Mouse (Mus musculus): ENCODE data around the gene Wwtr1.

The Wwtr1 gene

GRCm38 (mm10) chr3:57448445-57448844 is 127.3 kb downstream of the Wwtr1 start:
- DNase-seq (ENCODE audit: low read depth, low spot score): peak; percentile 24

DNA sequence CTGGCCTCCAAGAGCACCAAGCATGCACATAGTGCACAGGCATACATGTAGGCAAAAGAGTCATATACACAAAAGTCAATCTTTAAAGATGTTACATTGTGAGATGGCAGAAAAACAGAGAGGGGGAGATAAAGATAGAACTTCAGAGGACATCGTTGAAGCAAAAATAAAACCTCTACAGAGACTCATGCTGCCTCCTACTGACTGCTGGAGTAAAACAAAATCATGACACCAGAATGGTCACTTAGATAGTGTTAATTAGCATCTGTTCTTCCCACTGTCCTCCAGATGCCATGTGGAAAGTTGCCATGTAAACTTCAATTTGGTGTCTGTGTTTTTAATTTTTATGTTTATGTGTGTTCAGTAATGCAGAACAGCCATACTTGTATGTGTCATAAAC is 127.8 kb downstream of the Wwtr1 start:
- no peak for DNase-seq (ENCODE audit: low read depth, low spot score)

- no peak for DNase-seq (ENCODE audit: low read depth, low spot score)
These were observed 130.0 kb downstream of the Wwtr1 start for GRCm38 (mm10) chr3:57445706-57446105.

DNA sequence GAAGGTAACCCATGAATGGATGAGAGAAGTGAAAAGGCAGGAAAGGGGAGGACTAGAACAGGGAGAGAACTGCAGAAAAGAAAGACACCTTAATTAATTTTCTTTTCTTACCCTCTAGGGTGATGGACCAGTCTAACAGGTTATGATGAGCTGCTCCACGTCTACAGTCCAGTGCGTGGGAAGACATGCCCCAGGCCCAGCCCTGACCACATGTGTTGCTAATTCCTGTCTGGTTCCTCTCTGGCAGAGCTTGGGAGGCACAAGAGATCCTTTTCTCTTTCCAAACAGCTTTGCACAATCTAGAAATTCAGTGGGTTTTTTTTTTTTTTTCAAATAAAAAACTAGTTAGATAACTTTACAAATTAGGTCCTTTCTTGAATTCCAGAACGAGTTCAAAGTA is 134.8 kb downstream of the Wwtr1 start:
- no peak for DNase-seq (ENCODE audit: low read depth, low spot score)

DNA sequence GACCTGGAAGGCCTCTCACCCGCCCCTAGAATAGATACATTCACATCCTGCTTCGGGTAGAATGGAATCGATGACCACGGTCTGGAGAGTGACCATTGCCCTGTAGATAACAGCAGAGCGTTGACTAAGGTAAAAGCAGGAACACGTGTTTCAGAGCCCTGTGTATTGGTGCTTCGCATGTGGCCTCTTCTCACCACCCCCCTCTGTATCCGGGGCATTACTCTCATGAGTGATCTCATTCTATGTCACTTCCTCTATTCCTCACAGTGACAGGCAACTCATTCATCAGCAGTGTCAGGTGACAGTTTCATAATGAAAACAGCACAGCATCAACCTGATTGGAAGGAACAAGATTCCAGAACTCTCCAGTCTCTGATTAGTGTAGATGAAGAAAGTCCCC is 140.3 kb downstream of the Wwtr1 start:
- no peak for DNase-seq (ENCODE audit: low read depth, low spot score)

DNA sequence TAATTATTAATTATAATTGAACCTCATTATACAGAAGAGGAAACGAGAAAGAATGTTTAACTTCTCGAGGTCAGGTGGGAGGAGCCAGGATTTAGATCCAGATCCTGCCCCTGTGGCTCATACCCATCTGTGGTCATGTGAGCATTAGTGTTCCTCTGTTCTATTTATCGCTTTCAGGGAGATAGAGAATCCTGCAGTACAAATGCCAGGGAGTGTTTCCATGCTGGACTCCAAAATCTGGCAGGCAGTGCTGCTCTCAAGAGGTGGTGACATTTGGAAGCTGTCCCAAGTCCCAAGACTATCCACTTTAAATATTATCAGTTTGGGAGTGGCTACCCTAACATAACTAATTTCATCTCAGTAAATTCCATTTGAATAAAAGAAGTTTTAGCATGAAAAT is 144.0 kb downstream of the Wwtr1 start:
- no peak for DNase-seq (ENCODE audit: low read depth, low spot score)

GRCm38 (mm10) chr3:57429486-57429885 is 146.2 kb downstream of the Wwtr1 start:
- no peak for DNase-seq (ENCODE audit: low read depth, low spot score)

- DNase-seq (ENCODE audit: low read depth, low spot score): no peak
These were observed 146.8 kb downstream of the Wwtr1 start for GRCm38 (mm10) chr3:57428682-57429464.

DNA sequence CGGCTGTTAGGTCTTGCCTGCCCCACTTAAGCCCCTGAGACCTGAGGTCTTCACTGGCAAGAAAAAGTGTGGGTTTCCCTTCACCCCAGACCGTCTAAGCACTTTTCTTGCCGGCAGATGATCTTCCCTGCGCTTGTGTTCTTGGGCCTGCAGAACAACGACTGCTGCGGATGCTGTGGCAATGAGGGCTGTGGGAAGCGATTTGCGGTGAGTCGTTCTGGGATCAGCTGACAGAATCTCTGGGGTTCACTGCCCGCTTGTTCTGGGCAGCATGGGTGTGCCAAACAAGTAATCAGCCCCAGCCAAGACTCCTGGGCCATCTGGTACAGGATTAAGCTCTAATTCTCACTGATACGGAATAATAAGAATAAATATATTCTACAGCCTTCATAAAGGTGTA is 149.4 kb downstream of the Wwtr1 start:
- no peak for DNase-seq (ENCODE audit: low read depth, low spot score)

GRCm38 (mm10) chr3:57425089-57425730 is 150.5 kb downstream of the Wwtr1 start, which contains the start of gene Tm4sf4:
Gene Tm4sf4, plus strand, starts transcription at chr3:57425314.
- DNase-seq (ENCODE audit: low read depth, low spot score): no peak

GRCm38 (mm10) chr3:57420660-57421059 is 155.1 kb downstream of the Wwtr1 start:
- DNase-seq (ENCODE audit: low read depth, low spot score): no peak

DNA sequence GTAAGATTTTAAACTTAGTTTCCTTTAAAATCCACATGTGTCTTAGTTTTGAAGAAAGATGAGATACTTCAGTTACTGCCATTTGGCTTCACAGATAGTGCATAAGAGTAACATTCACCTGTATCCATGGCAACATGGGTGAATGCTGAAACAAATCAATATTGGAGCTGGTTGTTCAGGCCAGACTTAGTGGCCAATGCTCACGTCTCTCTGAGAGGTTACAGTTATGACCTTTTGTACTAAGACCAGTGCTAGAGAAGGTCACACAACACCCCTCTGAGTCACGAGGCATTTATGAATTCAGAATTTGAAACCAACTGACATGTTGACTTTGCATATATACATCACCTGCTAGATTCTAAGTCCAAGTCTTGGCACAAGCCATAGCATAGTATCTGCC is 155.5 kb downstream of the Wwtr1 start:
- DNase-seq (ENCODE audit: low read depth, low spot score): no peak

- DNase-seq (ENCODE audit: low read depth, low spot score): no peak
These were observed 164.2 kb downstream of the Wwtr1 start for GRCm38 (mm10) chr3:57411535-57411934.

Data from c-Kit-negative CD71-positive TER-119-positive erythroid progenitor cells, embryonic 14.5 days (primary cell).